Mouse (Mus musculus) myocyte (in vitro differentiated cells): Measurements from ENCODE around the gene Rtn2. TPM values are rescaled to one million over a fixed set of nuclear protein-coding genes. Genes with fewer than 3 reads are reported as not detected.

Experiments
- H3K27me3 ChIP-seq: one replicate; pipeline ENCODE4 v1.6.1; 2011; ENCODE audit not compliant: control insufficient read depth, insufficient read depth, insufficient read length
- H3K36me3 ChIP-seq: one replicate; pipeline ENCODE4 v1.6.1; 2011; ENCODE audit not compliant: control insufficient read depth, insufficient read depth
- H3K4me2 ChIP-seq: one replicate; pipeline ENCODE4 v1.6.1; 2011; ENCODE audit warnings: low read depth, control low read depth
- H3K4me3 ChIP-seq: one replicate; pipeline ENCODE4 v1.5.1; 2011; ENCODE audit warnings: mild to moderate bottlenecking, control low read depth, moderate library complexity
- H3K79me2 ChIP-seq: one replicate; pipeline ENCODE4 v1.6.1; 2011; ENCODE audit not compliant: control insufficient read depth, insufficient read depth
- H3ac ChIP-seq: one replicate; pipeline ENCODE4 v1.6.1; 2011; ENCODE audit not compliant: control insufficient read depth, insufficient read length
- CEBPB ChIP-seq: IDR thresholded peaks from 2 replicates; pipeline ENCODE4 v1.6.1; 2011; ENCODE audit warnings: mild to moderate bottlenecking, moderate library complexity; ENCODE audit not compliant: poor library complexity, insufficient read depth, severe bottlenecking
- E2F4 ChIP-seq: IDR thresholded peaks from one replicate; pipeline ENCODE4 v1.6.1; 2011; ENCODE audit warnings: mild to moderate bottlenecking, control low read depth, moderate library complexity; ENCODE audit not compliant: insufficient read depth
- MAX ChIP-seq: IDR thresholded peaks from one replicate; pipeline ENCODE4 v1.6.1; 2011; ENCODE audit warnings: low read depth, mild to moderate bottlenecking, control low read depth
- MYOD1 ChIP-seq, 3 experiments: IDR thresholded peaks; one replicate each; pipeline ENCODE4 v1.6.1; 2011; ENCODE audit warnings: control low read depth in 2 of 3, low read depth in 2 of 3, mild to moderate bottlenecking in 2 of 3, moderate library complexity in 1 of 3; ENCODE audit not compliant: insufficient read length in 2 of 3, control insufficient read depth in 1 of 3
- MYOG ChIP-seq, 3 experiments: IDR thresholded peaks; one replicate each; pipeline ENCODE4 v1.6.1; 2011; ENCODE audit warnings: control low read depth in 2 of 3, low read depth in 2 of 3, mild to moderate bottlenecking in 2 of 3; ENCODE audit not compliant: insufficient read length in 2 of 3, control insufficient read depth in 1 of 3, insufficient read depth in 1 of 3
- POLR2A ChIP-seq: IDR thresholded peaks from one replicate; pipeline ENCODE4 v1.6.1; 2011; ENCODE audit warnings: low read depth, mild to moderate bottlenecking, control low read depth, moderate library complexity; ENCODE audit not compliant: insufficient read length
- POLR2AphosphoS2 ChIP-seq: IDR thresholded peaks from one replicate; pipeline ENCODE4 v1.6.1; 2011; ENCODE audit warnings: low read depth, control low read depth; ENCODE audit not compliant: insufficient read length
- REST ChIP-seq: IDR thresholded peaks from one replicate; pipeline ENCODE4 v1.6.1; 2011; ENCODE audit warnings: mild to moderate bottlenecking, control low read depth, moderate library complexity; ENCODE audit not compliant: insufficient read depth, insufficient read length
- SRF ChIP-seq: IDR thresholded peaks from one replicate; pipeline ENCODE4 v1.6.1; 2011; ENCODE audit warnings: low read depth; ENCODE audit not compliant: control insufficient read depth, insufficient read length
- TCF12 ChIP-seq: IDR thresholded peaks from one replicate; pipeline ENCODE4 v1.6.1; 2011; ENCODE audit warnings: mild to moderate bottlenecking, control low read depth; ENCODE audit not compliant: poor library complexity, insufficient read depth, severe bottlenecking
- TCF3 ChIP-seq: IDR thresholded peaks from one replicate; pipeline ENCODE4 v1.6.1; 2011; ENCODE audit warnings: low read depth, control low read depth; ENCODE audit not compliant: insufficient read length
- USF1 ChIP-seq: IDR thresholded peaks from one replicate; pipeline ENCODE4 v1.6.1; 2011; ENCODE audit warnings: low read depth, mild to moderate bottlenecking, control low read depth, moderate library complexity
- polyA plus RNA-seq: library from polyadenylated mRNA; unstranded; fragments of >200 nt; fragmentation: generic; extraction: Trizol; gene quantifications from one replicate; pipeline ENCODE4 v1.2.1, GENCODE M21; 2012; ENCODE audit warnings: missing spikeins

The Rtn2 gene
- polyA plus RNA-seq, 1 experiment, result 340 TPM

DNA sequence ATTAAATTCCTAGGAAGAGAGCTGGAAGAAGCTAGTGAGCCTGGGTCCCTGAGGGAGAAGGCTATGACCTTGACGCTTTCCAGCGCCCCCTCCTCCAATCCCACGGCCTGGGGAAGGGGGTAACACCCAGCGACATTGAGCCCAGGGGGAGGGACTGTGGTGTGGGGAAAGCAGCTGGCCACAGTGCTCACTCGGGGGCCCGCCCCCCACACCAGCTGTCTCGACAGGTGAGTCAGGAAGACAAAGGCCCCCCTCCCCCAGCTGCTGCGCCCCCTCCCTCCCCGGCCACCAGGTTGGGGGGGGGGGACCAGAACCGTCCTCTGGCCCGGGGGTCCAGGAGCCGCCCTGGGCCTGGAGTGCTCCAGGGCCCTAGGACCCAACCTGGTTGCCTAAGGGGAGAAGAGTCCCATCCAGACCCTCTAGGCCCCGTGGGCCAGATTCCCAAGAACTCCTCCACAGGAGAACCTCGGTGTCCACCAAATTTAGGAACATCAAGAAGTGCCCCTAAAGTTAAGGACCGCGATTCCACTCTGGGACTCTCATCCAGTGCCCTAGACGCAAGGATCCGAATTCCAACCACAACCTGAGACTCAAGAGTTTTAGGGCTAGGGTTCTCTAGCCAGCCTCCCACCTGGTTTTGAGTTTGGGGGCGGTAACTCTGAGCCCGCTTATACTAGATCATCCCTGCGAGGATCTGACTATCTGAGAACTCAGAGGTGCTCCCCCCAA is 11.8 kb upstream of the Rtn2 start:
- Histone ChIP-seq H3K79me2 (peaks cover 50% of the 10 kb centered on the region), H3K36me3 (peaks cover 9% of the 10 kb centered on the region), H3K27me3 (no peaks in the 10 kb centered on the region), H3ac (peak overlapping the region; percentile 63), H3K4me2 (peak overlapping the region; percentile 63), H3K4me3 (peak overlapping the region; percentile 96)
- TF ChIP-seq MAX, result no peak
- TF ChIP-seq POLR2AphosphoS2, result peak; percentile 53
- peak; percentile 45 to 97 (median 97) for TF ChIP-seq MYOG (IDR thresholded peaks at IDR 0.05; ENCODE audit: control insufficient read depth in 1 of 3, insufficient read depth in 1 of 3, insufficient read length in 2 of 3, low read depth in 2 of 3)
- no peak for TF ChIP-seq REST
- TF ChIP-seq MYOD1 (IDR thresholded peaks at IDR 0.05; ENCODE audit: control insufficient read depth in 1 of 3, insufficient read length in 2 of 3, low read depth in 2 of 3), result peak in 2 of 3 experiments; percentile 93 to 96
- TF ChIP-seq CEBPB, result no peak
- TF ChIP-seq TCF12, result peak; percentile 89
- no peak for TF ChIP-seq SRF
- no peak for TF ChIP-seq E2F4
- no peak for TF ChIP-seq USF1
- TF ChIP-seq POLR2A, result peak; percentile 22
- TF ChIP-seq TCF3, result peak; percentile 84

DNA sequence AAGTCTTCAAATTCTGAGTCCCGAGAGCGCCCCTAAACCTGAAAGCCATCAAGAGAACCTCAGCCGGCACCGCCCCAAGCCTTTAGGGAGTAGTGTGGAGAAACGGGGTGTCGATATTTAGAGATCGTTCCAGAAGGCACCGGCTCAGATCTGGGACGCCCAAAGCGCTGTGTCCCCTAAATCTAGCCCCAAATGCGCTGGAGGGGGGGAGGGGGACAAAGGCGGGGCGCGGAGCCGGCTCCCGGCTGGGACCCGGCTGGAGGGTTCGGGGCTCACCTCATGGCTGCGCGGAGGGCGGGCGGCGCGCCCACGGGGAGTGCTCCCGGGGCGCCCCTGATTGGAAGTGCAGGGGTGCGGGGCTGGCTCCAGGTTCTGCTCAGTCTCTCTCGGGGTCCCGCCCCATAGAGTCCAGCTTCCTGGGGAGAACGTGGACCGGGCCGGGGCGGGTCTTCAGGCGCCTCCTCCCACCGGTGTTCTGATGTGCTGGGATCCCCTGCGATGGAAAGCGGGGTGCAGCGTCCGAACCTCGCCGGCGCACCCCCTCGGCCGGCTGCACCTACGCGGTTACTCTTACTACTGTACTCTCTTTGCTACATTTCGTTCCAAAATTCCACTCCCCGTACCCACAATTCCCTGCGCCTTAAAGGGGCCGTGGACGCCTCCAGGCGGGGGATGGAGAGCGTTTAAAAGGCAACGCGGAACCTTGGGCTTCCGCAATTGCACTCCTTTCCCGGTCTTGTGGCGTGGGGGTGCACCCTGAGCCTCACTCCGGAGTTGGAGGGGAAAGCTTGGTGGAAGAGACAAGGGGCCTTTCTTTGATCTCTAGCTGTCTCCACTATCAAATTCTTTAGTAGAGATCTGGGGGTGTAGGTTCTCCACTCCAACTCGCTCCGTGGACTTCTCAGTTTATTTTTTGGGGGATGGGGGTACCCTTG is 10.9 kb upstream of the Rtn2 start, which contains the start of gene Vasp:
Gene Vasp (minus strand): TSS at position 580 of the 935 bp plus-strand sequence.
- Histone ChIP-seq H3K27me3 (no peaks in the 10 kb centered on the region), H3K36me3 (peaks cover 9% of the 10 kb centered on the region), H3K4me3 (peak within 1 kb of the TSS; percentile 96), H3K4me2 (peak within 1 kb of the TSS; percentile 75), H3ac (peak within 1 kb of the TSS; percentile 63), H3K79me2 (peaks cover 43% of the 10 kb centered on the region)
- TF ChIP-seq POLR2AphosphoS2 (peak; percentile 93), USF1 (no peak), POLR2A (peak; percentile 93), MYOD1 (IDR thresholded peaks at IDR 0.05; ENCODE audit: control insufficient read depth in 1 of 3, insufficient read length in 2 of 3, low read depth in 2 of 3) (peak in 1 of 3 experiments; percentile 11), MAX (no peak), E2F4 (peak; percentile 52), MYOG (IDR thresholded peaks at IDR 0.05; ENCODE audit: control insufficient read depth in 1 of 3, insufficient read depth in 1 of 3, insufficient read length in 2 of 3, low read depth in 2 of 3) (no peak)

DNA sequence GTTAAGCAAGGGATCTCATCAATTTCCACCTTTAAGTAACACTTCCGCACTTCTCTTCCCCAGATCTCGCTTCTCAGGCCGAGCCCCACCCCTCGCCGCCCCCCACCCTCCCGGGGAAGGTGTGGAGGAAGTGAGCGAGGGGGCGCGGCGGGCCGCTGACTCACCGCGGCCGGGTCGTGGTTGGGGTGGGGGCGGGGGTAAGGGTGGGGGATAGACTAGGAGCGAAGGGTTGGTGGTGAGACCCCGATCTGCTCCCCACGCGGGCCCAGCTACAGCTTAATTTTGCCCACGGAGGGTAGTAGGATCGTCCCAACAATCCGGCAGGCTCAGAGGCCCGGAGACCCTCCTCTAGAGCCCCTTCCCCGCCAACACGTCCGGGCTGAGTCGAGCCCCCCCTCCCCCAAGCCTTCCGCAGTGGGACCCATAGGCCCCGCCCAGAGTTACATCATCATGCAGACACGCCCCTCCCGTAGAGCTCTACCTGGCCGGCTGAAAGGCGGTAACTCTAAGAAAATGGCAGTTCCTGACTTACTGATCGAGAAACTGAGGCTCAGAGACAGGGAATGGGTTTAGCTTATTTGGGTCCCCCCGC is 10.2 kb upstream of the Rtn2 start:
- H3ac ChIP-seq, result peak overlapping the region; percentile 63
- peaks cover 39% of the 10 kb centered on the region for H3K79me2 ChIP-seq
- H3K4me2 ChIP-seq, result peak overlapping the region; percentile 75
- peak; percentile 23 for TF ChIP-seq POLR2AphosphoS2
- TF ChIP-seq MYOG (IDR thresholded peaks at IDR 0.05; ENCODE audit: control insufficient read depth in 1 of 3, insufficient read depth in 1 of 3, insufficient read length in 2 of 3, low read depth in 2 of 3), result no peak
- peak; percentile 32 for TF ChIP-seq POLR2A
- TF ChIP-seq E2F4, result no peak
- no peak for TF ChIP-seq MAX
- TF ChIP-seq CEBPB, result no peak
- no peak for TF ChIP-seq TCF12
- no peak for TF ChIP-seq MYOD1 (IDR thresholded peaks at IDR 0.05; ENCODE audit: control insufficient read depth in 1 of 3, insufficient read length in 2 of 3, low read depth in 2 of 3)
- TF ChIP-seq REST, result no peak
- TF ChIP-seq SRF, result no peak
- no peak for TF ChIP-seq TCF3
- TF ChIP-seq USF1, result no peak
- peak overlapping the region; percentile 96 for H3K4me3 ChIP-seq
- H3K27me3 ChIP-seq, result no peaks in the 10 kb centered on the region
- H3K36me3 ChIP-seq, result peaks cover 9% of the 10 kb centered on the region

DNA sequence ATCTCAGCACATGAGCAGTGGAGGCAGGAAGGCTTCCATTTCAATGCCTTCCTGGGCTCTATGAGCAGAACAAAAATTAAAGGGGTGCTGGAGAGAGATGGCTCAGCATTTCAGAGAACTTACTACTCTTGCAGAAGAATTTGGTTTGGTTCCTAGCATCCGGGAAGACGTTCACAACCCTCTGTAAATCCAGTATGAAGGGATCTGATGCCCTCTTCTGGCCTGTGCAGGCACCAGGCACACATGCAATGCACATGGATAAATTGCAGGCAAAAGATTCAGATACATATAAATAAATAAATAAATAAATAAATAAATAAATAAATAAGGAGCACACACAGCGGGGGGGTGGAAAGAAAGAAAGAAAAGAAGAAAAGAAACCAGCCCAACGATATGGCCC is 6.2 kb upstream of the Rtn2 start:
- TF ChIP-seq E2F4 (no peak), POLR2AphosphoS2 (no peak), USF1 (no peak), SRF (no peak), TCF12 (no peak), MYOD1 (IDR thresholded peaks at IDR 0.05; ENCODE audit: control insufficient read depth in 1 of 3, insufficient read length in 2 of 3, low read depth in 2 of 3) (no peak), REST (no peak), TCF3 (no peak), POLR2A (no peak), MYOG (IDR thresholded peaks at IDR 0.05; ENCODE audit: control insufficient read depth in 1 of 3, insufficient read depth in 1 of 3, insufficient read length in 2 of 3, low read depth in 2 of 3) (no peak), MAX (no peak), CEBPB (no peak)
- Histone ChIP-seq H3K4me2 (no peak overlapping the region), H3K79me2 (peaks cover under 1% of the 10 kb centered on the region), H3ac (no peak overlapping the region), H3K27me3 (peaks cover 12% of the 10 kb centered on the region), H3K4me3 (no peak overlapping the region), H3K36me3 (no peaks in the 10 kb centered on the region)
